Mouse (Mus musculus): ENCODE data around the gene Odf3l2. TPM values are rescaled to one million over a fixed set of nuclear protein-coding genes. Genes with fewer than 3 reads are reported as not detected.

The Odf3l2 gene
- polyA plus RNA-seq, 1 experiment, result not detected

DNA sequence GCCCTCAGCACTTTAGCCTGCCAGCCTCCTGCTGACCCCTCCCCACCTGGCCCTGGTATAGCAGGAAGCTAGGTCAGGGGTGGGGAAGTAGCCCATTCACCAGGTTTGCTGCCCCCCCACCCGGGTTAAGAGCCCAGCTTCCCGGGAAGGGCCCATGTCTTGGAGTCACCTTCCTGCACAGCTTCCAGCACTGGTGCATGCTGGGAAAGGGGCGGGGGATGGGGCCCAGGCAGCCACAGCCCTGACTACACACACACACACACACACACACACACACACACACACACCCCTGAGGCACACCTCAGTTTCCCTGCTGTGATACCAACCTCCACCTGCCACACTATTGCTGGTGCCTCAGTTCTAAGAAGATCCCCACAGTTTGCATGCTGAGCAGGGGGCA is 16.3 kb upstream of the Odf3l2 start:
- TF ChIP-seq MAX (IDR thresholded peaks at IDR 0.05), result no peak
- TF ChIP-seq MYOD1 (IDR thresholded peaks at IDR 0.05; ENCODE audit: control insufficient read depth, insufficient read length, low read depth), result no peak
- TF ChIP-seq FOSL1 (IDR thresholded peaks at IDR 0.05; ENCODE audit: insufficient read depth, low read length, poor library complexity, severe bottlenecking), result no peak
- no peak for TF ChIP-seq USF1 (IDR thresholded peaks at IDR 0.05; ENCODE audit: low read depth)
- TF ChIP-seq CTCF (IDR thresholded peaks at IDR 0.05; ENCODE audit: control insufficient read depth, insufficient read depth, insufficient read length), result no peak
- TF ChIP-seq MYOG (IDR thresholded peaks at IDR 0.05; ENCODE audit: control insufficient read depth, extremely low read depth, insufficient read length), result no peak
- no peak for TF ChIP-seq CEBPB (IDR thresholded peaks at IDR 0.05; ENCODE audit: low read depth)
- Histone ChIP-seq H3ac (ENCODE audit: control insufficient read depth, insufficient read length, low read depth) (no peak overlapping the region), H3K79me3 (ENCODE audit: low read depth) (no peaks in the 10 kb centered on the region), H3K4me3 (ENCODE audit: insufficient read depth, poor library complexity, severe bottlenecking) (no peak overlapping the region), H3K36me3 (ENCODE audit: control insufficient read depth, insufficient read depth) (no peaks in the 10 kb centered on the region), H3K27me3 (ENCODE audit: control insufficient read depth, insufficient read depth, insufficient read length) (peaks cover 19% of the 10 kb centered on the region), H3K79me2 (ENCODE audit: control insufficient read depth, insufficient read depth) (no peaks in the 10 kb centered on the region)

DNA sequence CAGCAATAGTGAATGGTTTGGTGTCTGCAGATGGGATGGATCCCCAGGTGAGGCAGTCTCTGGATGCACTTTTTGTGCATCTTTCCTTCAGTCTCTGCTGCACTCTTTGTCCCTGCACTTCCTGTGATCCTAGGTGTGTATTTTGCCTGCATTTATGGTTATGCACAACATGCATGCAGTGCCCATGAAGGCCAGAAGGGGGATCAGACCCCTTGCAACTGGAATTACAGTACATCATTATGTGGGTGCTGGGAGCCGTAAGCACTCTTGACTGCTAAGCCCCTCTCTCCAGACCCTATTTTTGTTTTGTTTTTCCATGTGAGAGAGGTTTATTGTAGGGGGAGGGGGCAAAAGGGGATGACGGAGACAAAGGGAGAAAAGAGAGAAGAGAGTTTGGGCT is 14.8 kb upstream of the Odf3l2 start:
- Histone ChIP-seq H3K27me3 (ENCODE audit: control insufficient read depth, insufficient read depth, insufficient read length) (peaks cover 18% of the 10 kb centered on the region), H3K4me3 (ENCODE audit: insufficient read depth, poor library complexity, severe bottlenecking) (no peak overlapping the region), H3K79me3 (ENCODE audit: low read depth) (no peaks in the 10 kb centered on the region), H3ac (ENCODE audit: control insufficient read depth, insufficient read length, low read depth) (no peak overlapping the region), H3K36me3 (ENCODE audit: control insufficient read depth, insufficient read depth) (no peaks in the 10 kb centered on the region), H3K79me2 (ENCODE audit: control insufficient read depth, insufficient read depth) (no peaks in the 10 kb centered on the region)
- TF ChIP-seq USF1 (IDR thresholded peaks at IDR 0.05; ENCODE audit: low read depth), result no peak
- TF ChIP-seq CTCF (IDR thresholded peaks at IDR 0.05; ENCODE audit: control insufficient read depth, insufficient read depth, insufficient read length), result no peak
- TF ChIP-seq MYOG (IDR thresholded peaks at IDR 0.05; ENCODE audit: control insufficient read depth, extremely low read depth, insufficient read length), result no peak
- TF ChIP-seq MAX (IDR thresholded peaks at IDR 0.05), result no peak
- TF ChIP-seq CEBPB (IDR thresholded peaks at IDR 0.05; ENCODE audit: low read depth), result no peak
- no peak for TF ChIP-seq MYOD1 (IDR thresholded peaks at IDR 0.05; ENCODE audit: control insufficient read depth, insufficient read length, low read depth)
- no peak for TF ChIP-seq FOSL1 (IDR thresholded peaks at IDR 0.05; ENCODE audit: insufficient read depth, low read length, poor library complexity, severe bottlenecking)

DNA sequence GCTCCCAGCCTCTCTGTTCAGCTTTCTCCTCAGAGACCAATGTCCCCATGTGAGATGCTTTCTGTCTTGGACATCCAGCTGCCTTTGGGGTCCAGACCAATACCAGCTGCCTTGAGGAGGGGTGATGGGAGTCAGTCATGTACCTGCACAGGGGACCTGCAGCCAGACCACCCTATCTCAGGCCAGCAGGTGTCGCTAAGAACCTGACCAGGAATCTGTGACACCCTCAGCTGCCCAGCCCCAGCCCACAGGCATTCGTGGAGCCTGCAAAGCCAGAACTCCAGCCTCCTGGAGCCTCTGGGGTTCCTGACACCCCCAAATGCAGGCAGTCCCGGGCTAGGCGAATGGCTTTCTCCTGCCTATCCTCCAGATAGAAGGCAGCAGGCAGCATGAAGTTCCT is 13.3 kb upstream of the Odf3l2 start:
- Histone ChIP-seq H3K36me3 (ENCODE audit: control insufficient read depth, insufficient read depth) (no peaks in the 10 kb centered on the region), H3K27me3 (ENCODE audit: control insufficient read depth, insufficient read depth, insufficient read length) (peaks cover 26% of the 10 kb centered on the region), H3K79me3 (ENCODE audit: low read depth) (no peaks in the 10 kb centered on the region), H3K79me2 (ENCODE audit: control insufficient read depth, insufficient read depth) (no peaks in the 10 kb centered on the region), H3ac (ENCODE audit: control insufficient read depth, insufficient read length, low read depth) (no peak overlapping the region), H3K4me3 (ENCODE audit: insufficient read depth, poor library complexity, severe bottlenecking) (no peak overlapping the region)
- no peak for TF ChIP-seq CTCF (IDR thresholded peaks at IDR 0.05; ENCODE audit: control insufficient read depth, insufficient read depth, insufficient read length)
- no peak for TF ChIP-seq CEBPB (IDR thresholded peaks at IDR 0.05; ENCODE audit: low read depth)
- TF ChIP-seq MYOG (IDR thresholded peaks at IDR 0.05; ENCODE audit: control insufficient read depth, extremely low read depth, insufficient read length), result no peak
- no peak for TF ChIP-seq MAX (IDR thresholded peaks at IDR 0.05)
- TF ChIP-seq FOSL1 (IDR thresholded peaks at IDR 0.05; ENCODE audit: insufficient read depth, low read length, poor library complexity, severe bottlenecking), result no peak
- no peak for TF ChIP-seq MYOD1 (IDR thresholded peaks at IDR 0.05; ENCODE audit: control insufficient read depth, insufficient read length, low read depth)
- TF ChIP-seq USF1 (IDR thresholded peaks at IDR 0.05; ENCODE audit: low read depth), result no peak

DNA sequence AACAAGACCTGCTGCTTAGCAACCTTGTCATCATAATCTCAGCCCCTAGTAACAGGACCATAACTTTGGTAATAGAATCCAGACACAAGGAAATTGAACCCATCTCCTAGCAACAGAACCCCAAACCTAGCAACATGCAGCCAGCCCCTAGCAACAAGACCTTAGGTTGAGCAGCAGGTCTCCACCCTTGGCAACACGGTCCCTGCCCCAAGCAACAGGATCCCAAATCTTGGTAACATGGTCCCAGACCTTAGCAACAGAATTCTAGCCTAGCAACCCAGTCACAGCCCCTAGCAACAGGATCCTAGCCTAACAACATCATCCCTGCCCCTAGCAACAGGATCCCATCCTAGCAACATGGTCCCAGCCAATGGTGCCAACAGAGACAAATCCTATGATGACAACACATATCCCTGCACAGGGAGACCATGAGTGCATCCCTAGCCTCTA is 9.4 kb upstream of the Odf3l2 start:
- Histone ChIP-seq H3K36me3 (ENCODE audit: control insufficient read depth, insufficient read depth) (no peaks in the 10 kb centered on the region), H3K79me3 (ENCODE audit: low read depth) (no peaks in the 10 kb centered on the region), H3K79me2 (ENCODE audit: control insufficient read depth, insufficient read depth) (no peaks in the 10 kb centered on the region), H3ac (ENCODE audit: control insufficient read depth, insufficient read length, low read depth) (no peak overlapping the region), H3K4me3 (ENCODE audit: insufficient read depth, poor library complexity, severe bottlenecking) (no peak overlapping the region), H3K27me3 (ENCODE audit: control insufficient read depth, insufficient read depth, insufficient read length) (peaks cover 40% of the 10 kb centered on the region)
- TF ChIP-seq MAX (IDR thresholded peaks at IDR 0.05) (no peak), FOSL1 (IDR thresholded peaks at IDR 0.05; ENCODE audit: insufficient read depth, low read length, poor library complexity, severe bottlenecking) (no peak), USF1 (IDR thresholded peaks at IDR 0.05; ENCODE audit: low read depth) (no peak), CEBPB (IDR thresholded peaks at IDR 0.05; ENCODE audit: low read depth) (no peak), MYOG (IDR thresholded peaks at IDR 0.05; ENCODE audit: control insufficient read depth, extremely low read depth, insufficient read length) (no peak), MYOD1 (IDR thresholded peaks at IDR 0.05; ENCODE audit: control insufficient read depth, insufficient read length, low read depth) (no peak), CTCF (IDR thresholded peaks at IDR 0.05; ENCODE audit: control insufficient read depth, insufficient read depth, insufficient read length) (no peak)

DNA sequence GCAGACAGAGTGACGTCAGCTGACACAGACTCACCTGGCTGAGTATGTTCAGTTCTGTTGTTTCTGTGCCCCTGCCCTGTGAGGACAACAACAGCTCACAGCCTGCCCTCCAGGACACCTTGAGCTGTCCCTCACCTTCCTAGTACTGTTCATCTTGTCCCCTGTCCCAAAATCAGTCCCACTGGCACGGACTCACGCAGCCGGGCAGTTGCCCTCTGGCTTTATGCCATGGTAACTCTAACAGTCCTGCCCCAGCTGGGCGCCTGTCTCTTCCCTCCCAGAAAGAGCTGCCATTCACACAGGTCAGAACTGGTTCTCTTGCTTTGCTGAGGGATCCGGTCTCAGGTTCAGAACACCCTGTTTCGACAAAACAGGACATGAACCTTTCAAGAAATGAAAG is 7.3 kb upstream of the Odf3l2 start:
- no peaks in the 10 kb centered on the region for H3K79me3 ChIP-seq (ENCODE audit: low read depth)
- H3K79me2 ChIP-seq (ENCODE audit: control insufficient read depth, insufficient read depth), result no peaks in the 10 kb centered on the region
- no peak overlapping the region for H3K4me3 ChIP-seq (ENCODE audit: insufficient read depth, poor library complexity, severe bottlenecking)
- no peak overlapping the region for H3ac ChIP-seq (ENCODE audit: control insufficient read depth, insufficient read length, low read depth)
- no peak for TF ChIP-seq MYOD1 (IDR thresholded peaks at IDR 0.05; ENCODE audit: control insufficient read depth, insufficient read length, low read depth)
- TF ChIP-seq CTCF (IDR thresholded peaks at IDR 0.05; ENCODE audit: control insufficient read depth, insufficient read depth, insufficient read length), result no peak
- no peak for TF ChIP-seq MAX (IDR thresholded peaks at IDR 0.05)
- no peak for TF ChIP-seq MYOG (IDR thresholded peaks at IDR 0.05; ENCODE audit: control insufficient read depth, extremely low read depth, insufficient read length)
- TF ChIP-seq CEBPB (IDR thresholded peaks at IDR 0.05; ENCODE audit: low read depth), result no peak
- no peak for TF ChIP-seq USF1 (IDR thresholded peaks at IDR 0.05; ENCODE audit: low read depth)
- TF ChIP-seq FOSL1 (IDR thresholded peaks at IDR 0.05; ENCODE audit: insufficient read depth, low read length, poor library complexity, severe bottlenecking), result no peak
- H3K36me3 ChIP-seq (ENCODE audit: control insufficient read depth, insufficient read depth), result no peaks in the 10 kb centered on the region
- peaks cover 39% of the 10 kb centered on the region for H3K27me3 ChIP-seq (ENCODE audit: control insufficient read depth, insufficient read depth, insufficient read length)
